Mouse (Mus musculus) heart, postnatal 0 days (tissue): ENCODE data around the gene Ccdc85c.

Experiments used
- CTCF ChIP-seq: IDR thresholded peaks from 2 replicates; pipeline ENCODE4 v1.5.1; 2016; ENCODE audit warnings: antibody characterized with exemption, control low read depth, low read depth
- EP300 ChIP-seq: IDR thresholded peaks from 2 replicates; pipeline ENCODE4 v1.6.1; 2016; ENCODE audit warnings: antibody characterized with exemption, low read depth

DNA sequence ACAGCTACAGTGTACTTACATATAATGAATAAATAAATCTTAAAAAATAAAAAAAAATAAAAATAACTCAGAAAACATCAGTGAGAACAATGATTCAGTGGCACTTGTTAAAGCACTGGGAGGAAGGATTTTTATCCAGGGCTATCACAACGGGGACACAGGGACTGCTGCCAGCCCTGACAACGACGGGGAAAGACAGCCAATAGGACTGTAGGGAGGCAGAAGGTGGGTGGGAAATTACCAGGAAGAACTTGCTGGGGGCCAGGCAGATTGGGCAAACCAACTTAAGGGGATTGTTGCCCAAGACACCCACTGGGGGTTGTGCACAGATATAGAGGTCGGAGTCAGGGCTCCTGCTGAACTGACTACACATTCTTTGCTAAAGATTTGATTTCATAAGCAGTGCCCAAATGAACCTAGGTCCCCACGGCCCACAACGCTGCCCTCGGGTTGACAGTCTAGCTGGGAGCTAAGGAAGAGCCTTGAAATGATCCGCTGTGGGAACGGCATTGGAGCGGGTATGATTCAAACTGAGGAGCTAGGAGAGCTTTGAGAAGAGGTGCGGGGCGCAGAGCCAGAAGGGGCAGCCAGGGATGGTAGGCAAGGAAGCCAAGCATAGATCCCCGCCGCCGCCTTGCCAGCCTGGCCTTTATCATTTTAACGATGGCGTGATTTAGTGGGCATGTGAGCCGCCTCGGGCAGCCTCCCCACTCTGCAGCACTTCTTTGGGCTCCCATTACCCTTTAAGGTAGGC is 13.1 kb upstream of the Ccdc85c start:
- no peak for TF ChIP-seq CTCF
- TF ChIP-seq EP300, result no peak
